Mouse (Mus musculus) kidney, adult 2 months (tissue): ENCODE measurements at regions not wholly inside any gene's neighbourhood (a gene's known extent, or its start where the extent isn't known, plus 50 kb on each side); places are given as distances from the start of the nearest gene placed in this dataset.

ENCODE experiments used
- CTCF ChIP-seq: fragments of 200-500 bp; conservative IDR thresholded peaks from 2 replicates; pipeline ENCODE4 v1.5.1; 2011; ENCODE audit warnings: low read depth, mild to moderate bottlenecking, control low read depth, low read length, moderate library complexity, mixed read lengths; ENCODE audit not compliant: insufficient read depth, insufficient read length
- POLR2A ChIP-seq: fragments of 200-500 bp; IDR thresholded peaks from one replicate; pipeline ENCODE4 v1.6.1; 2011; ENCODE audit warnings: low read depth, low read length, control low read depth

GRCm38 (mm10) chr1:120961235-120961634 lies 359.0 kb downstream of the En1 start:
- TF ChIP-seq CTCF = no peak
- TF ChIP-seq POLR2A = no peak
